ENCODE assay signal across 8 mouse cellular contexts in the genomic region with DNA sequence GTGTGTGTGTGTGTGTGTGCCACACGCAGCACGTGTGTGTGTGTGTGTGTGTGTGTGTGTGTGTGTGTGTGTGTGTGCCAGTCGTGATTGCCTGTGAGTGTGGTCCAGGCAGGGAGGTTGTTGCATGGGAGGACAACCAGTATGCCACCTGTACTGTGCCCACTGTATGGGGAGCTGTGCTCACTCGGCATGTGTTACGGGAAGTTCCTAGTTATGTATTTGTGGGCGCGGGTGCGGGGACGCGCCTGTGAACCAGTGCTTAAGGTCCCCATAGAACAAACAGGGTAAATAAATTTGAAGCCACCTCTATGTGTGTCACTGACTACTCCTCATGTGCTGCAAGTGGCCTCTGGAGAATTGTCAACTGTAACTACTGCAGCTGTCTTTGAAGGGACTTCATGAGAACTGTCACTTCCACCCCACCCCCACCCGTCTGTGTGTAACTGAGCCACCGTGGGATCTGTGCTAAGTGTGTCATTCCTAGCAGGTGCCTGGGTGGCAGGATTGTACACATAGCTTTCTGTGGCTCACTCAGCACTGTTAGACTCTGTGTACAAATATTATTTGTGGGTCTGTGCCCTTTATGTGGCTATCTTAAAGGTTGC. TPM values are rescaled to one million over a fixed set of nuclear protein-coding genes. Genes with fewer than 3 reads are reported as not detected.
DNase-seq lines count a peak whose midpoint lies in the region; ATAC-seq and TF ChIP-seq lines count a peak whose summit lies in the region.

No protein-coding gene starts in this region.

- TF ChIP-seq CTCF in lung, adult 2 months (IDR thresholded peaks at IDR 0.05; ENCODE audit: insufficient read depth, low read length) = no peak
- TF ChIP-seq CTCF in bone marrow macrophage, adult 2 months (IDR thresholded peaks at IDR 0.05; ENCODE audit: low read depth, low read length) = no peak

- H3K27me3 ChIP-seq in hindbrain, embryonic 11.5 days (ENCODE audit: control insufficient read depth, insufficient read depth, low read length) = no peaks in the 10 kb centered on the region
- peaks cover 11% of the 10 kb centered on the region for H3K27me3 ChIP-seq in midbrain, embryonic 10.5 days (ENCODE audit: low read depth, poor library complexity, severe bottlenecking)

- TF ChIP-seq POLR2A in lung, adult 2 months (IDR thresholded peaks at IDR 0.05; ENCODE audit: borderline replicate concordance, extremely low read depth, low read depth, low read length) = peak; percentile 45; the same call in 1 of the 2 replicates
- TF ChIP-seq POLR2A in bone marrow macrophage, adult 2 months (IDR thresholded peaks at IDR 0.05; ENCODE audit: borderline replicate concordance, low read depth, low read length) = no peak

- no peak for DNase-seq in lung, adult 2 months
- DNase-seq in lung, postnatal 25 days (ENCODE audit: low spot score) = no peak
- no peak for DNase-seq in hindbrain, embryonic 11.5 days (ENCODE audit: low spot score)
- DNase-seq in midbrain, embryonic 10.5 days (ENCODE audit: low spot score) = no peak
- DNase-seq in right cerebral cortex, postnatal 10 days (ENCODE audit: low spot score in 2 of 2) = no peak
- no peak for DNase-seq in adrenal gland, postnatal 14 days
- DNase-seq in right cerebral cortex, postnatal 36 days (ENCODE audit: low spot score in 2 of 2) = no peak

- H3K36me3 ChIP-seq in hindbrain, embryonic 11.5 days (ENCODE audit: control insufficient read depth, insufficient read depth, low read length) = no peaks in the 10 kb centered on the region
- H3K36me3 ChIP-seq in midbrain, embryonic 10.5 days = peaks cover 27% of the 10 kb centered on the region

- ATAC-seq in hindbrain, embryonic 11.5 days (ENCODE audit: low FRiP score) = no peak

- H3K4me2 ChIP-seq in hindbrain, embryonic 11.5 days (replicated peaks; ENCODE audit: low read depth, low read length) = no peak overlapping the region

- H3K4me3 ChIP-seq in lung, adult 2 months (replicated peaks; ENCODE audit: extremely low read depth, low read depth, low read length) = peak overlapping the region; percentile 51
- H3K4me3 ChIP-seq in bone marrow macrophage, adult 2 months (ENCODE audit: insufficient read depth, low read length) = peak overlapping the region; percentile 59
- H3K4me3 ChIP-seq in hindbrain, embryonic 11.5 days (ENCODE audit: low read depth, low read length) = no peak overlapping the region
- H3K4me3 ChIP-seq in midbrain, embryonic 10.5 days = peak overlapping the region; percentile 47

- H3K9ac ChIP-seq in hindbrain, embryonic 11.5 days (ENCODE audit: low read depth, low read length) = no peak overlapping the region

- peaks cover 28% of the 10 kb centered on the region for H3K4me1 ChIP-seq in lung, adult 2 months (ENCODE audit: control insufficient read depth, insufficient read depth, low read length)
- peaks cover 41% of the 10 kb centered on the region for H3K4me1 ChIP-seq in bone marrow macrophage, adult 2 months (ENCODE audit: control insufficient read depth, insufficient read depth, low read length)
- H3K4me1 ChIP-seq in hindbrain, embryonic 11.5 days (replicated peaks; ENCODE audit: control insufficient read depth, insufficient read depth, low read length) = peaks cover 9% of the 10 kb centered on the region
- peaks cover 59% of the 10 kb centered on the region for H3K4me1 ChIP-seq in midbrain, embryonic 10.5 days

- peak overlapping the region; percentile 99 for H3K27ac ChIP-seq in bone marrow macrophage, adult 2 months (ENCODE audit: insufficient read depth, low read depth, low read length)
- H3K27ac ChIP-seq in hindbrain, embryonic 11.5 days (ENCODE audit: low read depth, low read length) = 0 out of 2 replicates have a peak overlapping the region, but pooled peaks have one; percentile 71
- peak overlapping the region; percentile 83 for H3K27ac ChIP-seq in midbrain, embryonic 10.5 days (replicated peaks)

- no peaks in the 10 kb centered on the region for H3K9me3 ChIP-seq in hindbrain, embryonic 11.5 days (ENCODE audit: control insufficient read depth, low read length)
- H3K9me3 ChIP-seq in midbrain, embryonic 10.5 days (replicated peaks) = no peaks in the 10 kb centered on the region

- WGBS in lung, adult 2 months = 3% methylated on average over 10 of the region's 12 CpGs
- 75% methylated on average over 9 of the region's 12 CpGs for WGBS in hindbrain, embryonic 11.5 days
- WGBS in midbrain, embryonic 10.5 days = 71% methylated on average over 11 of the region's 12 CpGs

RNA-seq across cellular contexts. Expression of a gene that starts 2.4 kb away (rescaled TPM):
- polyA plus RNA-seq in lung, adult 2 months (2012; rRNA removed) = 83.3 and 136 TPM in 2 replicates
- 110 and 119 TPM in 2 replicates for polyA plus RNA-seq in bone marrow macrophage, adult 2 months (2012; ENCODE audit: insufficient read depth, insufficient read length, missing spikeins)
- 3.4 and 3.9 TPM in 2 replicates for polyA plus RNA-seq in hindbrain, embryonic 11.5 days (2014; fragmentation: Nextera tagmentation; extraction: Ambion mirVana)
- 4.6 and 5.1 TPM in 2 replicates for polyA plus RNA-seq in midbrain, embryonic 10.5 days (2016; fragmentation: Nextera tagmentation; extraction: Ambion mirVana)
- 27.9 and 30.7 TPM in 2 replicates for total RNA-seq in adrenal gland, postnatal 14 days (2021)

RNA-seq across cellular contexts. Expression of a gene that starts 10.1 kb away (rescaled TPM):
- 37.5 and 40.0 TPM in 2 replicates for polyA plus RNA-seq in lung, adult 2 months (2012; rRNA removed)
- polyA plus RNA-seq in bone marrow macrophage, adult 2 months (2012; ENCODE audit: insufficient read depth, insufficient read length, missing spikeins) = 11.4 and 14.6 TPM in 2 replicates
- 39.5 and 48.0 TPM in 2 replicates for polyA plus RNA-seq in hindbrain, embryonic 11.5 days (2014; fragmentation: Nextera tagmentation; extraction: Ambion mirVana)
- 69.7 and 82.9 TPM in 2 replicates for polyA plus RNA-seq in midbrain, embryonic 10.5 days (2016; fragmentation: Nextera tagmentation; extraction: Ambion mirVana)
- total RNA-seq in adrenal gland, postnatal 14 days (2021) = 27.9 and 32.6 TPM in 2 replicates

RNA-seq across cellular contexts. Expression of a gene that starts 10.1 kb away (rescaled TPM):
- 37.3 and 39.2 TPM in 2 replicates for polyA plus RNA-seq in lung, adult 2 months (2012; rRNA removed)
- polyA plus RNA-seq in bone marrow macrophage, adult 2 months (2012; ENCODE audit: insufficient read depth, insufficient read length, missing spikeins) = 12.5 and 13.9 TPM in 2 replicates
- 47.6 and 49.7 TPM in 2 replicates for polyA plus RNA-seq in hindbrain, embryonic 11.5 days (2014; fragmentation: Nextera tagmentation; extraction: Ambion mirVana)
- polyA plus RNA-seq in midbrain, embryonic 10.5 days (2016; fragmentation: Nextera tagmentation; extraction: Ambion mirVana) = 58.9 and 61.0 TPM in 2 replicates
- total RNA-seq in adrenal gland, postnatal 14 days (2021) = 29.6 and 30.5 TPM in 2 replicates

RNA-seq across cellular contexts. Expression of a gene that starts 10.3 kb away (rescaled TPM):
- 81.5 and 103 TPM in 2 replicates for polyA plus RNA-seq in lung, adult 2 months (2012; rRNA removed)
- 102 and 123 TPM in 2 replicates for polyA plus RNA-seq in bone marrow macrophage, adult 2 months (2012; ENCODE audit: insufficient read depth, insufficient read length, missing spikeins)
- 77.6 and 79.9 TPM in 2 replicates for polyA plus RNA-seq in hindbrain, embryonic 11.5 days (2014; fragmentation: Nextera tagmentation; extraction: Ambion mirVana)
- 89.8 and 90.8 TPM in 2 replicates for polyA plus RNA-seq in midbrain, embryonic 10.5 days (2016; fragmentation: Nextera tagmentation; extraction: Ambion mirVana)
- 77.0 and 87.6 TPM in 2 replicates for total RNA-seq in adrenal gland, postnatal 14 days (2021)

RNA-seq across cellular contexts. Expression of a gene that starts 32.0 kb away (rescaled TPM):
- 529 and 774 TPM in 2 replicates for polyA plus RNA-seq in lung, adult 2 months (2012; rRNA removed)
- 801 and 823 TPM in 2 replicates for polyA plus RNA-seq in bone marrow macrophage, adult 2 months (2012; ENCODE audit: insufficient read depth, insufficient read length, missing spikeins)
- 746 and 776 TPM in 2 replicates for polyA plus RNA-seq in hindbrain, embryonic 11.5 days (2014; fragmentation: Nextera tagmentation; extraction: Ambion mirVana)
- 726 and 912 TPM in 2 replicates for polyA plus RNA-seq in midbrain, embryonic 10.5 days (2016; fragmentation: Nextera tagmentation; extraction: Ambion mirVana)
- 937 and 1,132 TPM in 2 replicates for total RNA-seq in adrenal gland, postnatal 14 days (2021)

Comparison
In these comparisons a context has a peak if more than half of its experiments do, and no peak if none do; other contexts are left out.
1. RNA of a gene that starts 2.4 kb away (polyA plus RNA-seq): 110 to 119 TPM in bone marrow macrophage, adult 2 months and 83.3 to 136 TPM in lung, adult 2 months; 4.6 to 5.1 TPM in midbrain, embryonic 10.5 days and 3.4 to 3.9 TPM in hindbrain, embryonic 11.5 days; every median in the first group is over 10 times any median in the second.
2. Peak in every context shown above with its lines, with median percentiles within 50 percentile points of each other: H3K27ac ChIP-seq.